Mouse (Mus musculus) small intestine, adult 2 months (tissue): ENCODE data around the gene Trmt112.

Experiments
- CTCF ChIP-seq: fragments of 200-500 bp; IDR thresholded peaks from 2 replicates; pipeline ENCODE4 v1.5.1; 2012; ENCODE audit warnings: low read depth, mild to moderate bottlenecking, control low read depth, inconsistent platforms, low read length, moderate library complexity, mixed read lengths; ENCODE audit not compliant: insufficient replicate concordance, insufficient read length; ENCODE audit errors: extremely low read depth
- POLR2A ChIP-seq: fragments of 200-500 bp; IDR thresholded peaks from 2 replicates; pipeline ENCODE4 v1.6.1; 2012; ENCODE audit warnings: low read depth, mild to moderate bottlenecking, control low read depth, inconsistent platforms, low read length, moderate library complexity

DNA sequence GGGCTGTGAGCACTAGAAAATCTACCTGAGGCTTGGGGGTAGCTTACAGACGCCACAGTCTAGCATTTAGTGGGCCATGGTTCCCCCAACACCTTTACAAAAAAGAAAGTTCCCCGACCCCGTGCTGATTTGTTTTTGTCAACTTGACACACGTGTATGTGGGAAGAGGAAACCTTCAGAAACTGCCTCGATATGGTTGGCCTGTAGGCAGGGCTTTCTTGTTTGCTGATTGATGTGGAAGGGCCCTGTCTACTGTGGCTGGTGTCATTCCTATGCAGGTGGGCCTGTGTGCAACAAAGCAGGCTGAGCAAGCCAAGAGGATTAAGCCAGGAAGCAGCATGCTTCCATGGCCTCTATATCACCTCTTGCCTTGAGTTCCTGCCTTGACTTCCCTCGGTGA, 3.5 kb downstream of the Trmt112 start:
- no peak for TF ChIP-seq CTCF
- TF ChIP-seq POLR2A = no peak
